Mouse (Mus musculus) colon, adult 2 months (tissue): ENCODE measurements around the gene Apoa1. TPM values are rescaled to one million over a fixed set of nuclear protein-coding genes. Genes with fewer than 3 reads are reported as not detected.

Source experiments
- polyA plus RNA-seq: library from polyadenylated mRNA; depleted of rRNA; stranded (reverse); fragments of >200 nt; gene quantifications from 2 replicates; pipeline ENCODE4 v1.2.3, GENCODE M21; 2012; rRNA removed

Apoa1 gene
- 0.95 and 1.8 TPM in 2 replicates for polyA plus RNA-seq

GRCm38 (mm10) chr9:46228491-46228890 lies at the start of gene Apoa1:
Gene Apoa1 (plus strand): TSS chr9:46228580.

GRCm38 (mm10) chr9:46235596-46235648 lies 7.0 kb downstream of the Apoa1 start, which contains the start of gene Apoc3:
Gene Apoc3 (minus strand): TSS chr9:46235636.

GRCm38 (mm10) chr9:46240526-46241153 lies 12.3 kb downstream of the Apoa1 start, which contains the start of gene Apoa4:
Gene Apoa4 (plus strand): TSS chr9:46240696.

DNA sequence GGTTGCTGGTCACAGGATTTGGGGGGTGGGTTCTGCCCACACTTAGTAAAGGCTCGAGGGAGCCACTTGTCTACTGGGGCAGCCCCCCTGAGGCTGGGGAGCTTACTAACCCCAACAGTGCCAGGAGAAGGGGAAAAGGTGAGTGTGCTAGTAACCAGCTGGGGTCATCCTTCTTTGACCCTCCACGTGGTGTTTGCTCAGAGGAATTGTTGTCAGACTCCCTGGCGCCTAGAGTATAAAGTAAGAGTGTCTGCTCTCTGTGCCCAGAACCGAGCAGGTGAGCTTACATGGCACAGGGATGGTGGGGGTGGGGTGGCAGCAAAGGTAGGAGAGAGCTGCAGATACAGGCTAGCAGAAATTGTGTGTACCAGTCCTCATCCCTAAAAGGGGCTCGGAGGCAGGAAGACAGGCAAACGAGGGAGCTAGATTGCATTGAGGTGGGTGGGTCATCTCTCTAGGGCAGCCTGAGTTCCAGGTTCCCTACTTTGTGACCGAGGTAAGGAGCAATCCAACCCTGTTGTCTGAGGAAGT lies 40.0 kb downstream of the Apoa1 start, which contains the start of gene Apoa5:
Apoa5 (plus strand) TSS at position 291 of the 531 bp plus-strand sequence.

DNA sequence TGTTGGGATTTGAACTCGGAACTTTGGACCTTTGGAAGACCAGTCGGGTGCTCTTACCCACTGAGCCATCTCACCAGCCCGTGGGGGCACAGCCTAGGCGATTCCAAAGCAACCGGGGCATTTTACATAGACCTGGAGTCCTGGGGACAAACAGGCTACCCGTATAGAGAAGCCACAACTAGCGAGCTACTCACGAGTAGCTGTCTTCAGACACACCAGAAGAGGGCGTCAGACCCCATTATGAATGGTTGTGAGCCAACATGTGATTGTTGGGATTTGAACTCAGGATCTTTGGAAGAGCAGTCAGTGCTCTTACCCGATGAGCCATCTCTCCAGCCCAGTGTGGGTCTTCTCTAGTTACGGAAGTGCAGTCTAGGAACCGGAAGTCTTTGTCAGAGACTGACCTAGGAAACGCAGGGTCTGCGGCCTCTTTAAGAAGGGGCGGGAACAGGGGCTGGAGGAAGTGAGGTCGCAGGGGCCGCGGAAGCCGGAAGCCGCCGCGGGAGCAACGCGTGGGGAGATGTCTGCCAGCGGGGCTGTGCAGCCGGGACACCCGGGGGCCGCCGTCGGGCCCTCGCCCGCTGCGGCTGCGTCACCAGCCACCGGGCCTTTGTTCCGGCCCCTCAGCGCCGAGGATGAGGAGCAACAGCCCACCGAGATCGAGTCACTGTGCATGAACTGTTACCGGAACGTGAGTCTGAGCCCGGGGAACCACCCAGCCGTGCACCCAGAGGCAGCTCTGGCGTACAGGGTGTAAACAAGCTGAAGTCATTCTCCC lies 44.5 kb downstream of the Apoa1 start, which contains the start of gene Zpr1:
Zpr1 (plus strand) TSS at position 388 of the 778 bp plus-strand sequence.

Other genes starting within 250 kb of the Apoa1 start
- 21.3 and 27.0 TPM in 2 replicates for gene Pafah1b2, start 215.9 kb upstream of the Apoa1 start, polyA plus RNA-seq
- gene Sik3, start 215.8 kb upstream of the Apoa1 start, polyA plus RNA-seq, result 12.6 and 19.2 TPM in 2 replicates
- gene Apoc3, start 7.1 kb downstream of the Apoa1 start, polyA plus RNA-seq, result 1.0 and 1.9 TPM in 2 replicates
- 0.12 and 0.32 TPM in 2 replicates for gene Apoa4, start 12.1 kb downstream of the Apoa1 start, polyA plus RNA-seq
- gene Apoa5, start 40.1 kb downstream of the Apoa1 start, polyA plus RNA-seq, result 0.34 and 0.41 TPM in 2 replicates
- gene Zpr1, start 44.5 kb downstream of the Apoa1 start, polyA plus RNA-seq, result 17.2 and 19.1 TPM in 2 replicates
- gene Bud13, start 54.4 kb downstream of the Apoa1 start, polyA plus RNA-seq, result 6.4 and 9.0 TPM in 2 replicates
- not detected in 2 replicates for gene 4931429L15Rik, start 91.4 kb downstream of the Apoa1 start, polyA plus RNA-seq